Mouse (Mus musculus) liver, embryonic 14.5 days (tissue): ENCODE measurements around the gene Alg9. TPM values are rescaled to one million over a fixed set of nuclear protein-coding genes. Genes with fewer than 3 reads are reported as not detected.

ENCODE experiments used
- ATAC-seq: fragments of 200-750 bp; cut with Nextera tagmentation; 2 replicates; pipeline ENCODE4 v1.8.0; 2017; ENCODE audit warnings: moderate number of reproducible peaks, mild to moderate bottlenecking, moderate library complexity; ENCODE audit not compliant: insufficient read depth
- DNase-seq, 3 experiments: peaks; one replicate each; pipeline ENCODE4 v3.0.0-alpha.2; 2012 to 2013; ENCODE audit warnings: low read depth in 3 of 3, low spot score in 3 of 3
- H3K27ac ChIP-seq: fragments of 300-500 bp; sonication (generic); 2 replicates; pipeline ENCODE4 v1.5.1; 2014; ENCODE audit warnings: moderate library complexity, mild to moderate bottlenecking, control low read depth, inconsistent platforms
- H3K27me3 ChIP-seq: fragments of 300-500 bp; sonication (generic); 2 replicates; pipeline ENCODE4 v1.6.1; 2014; ENCODE audit warnings: mild to moderate bottlenecking, low read length, moderate library complexity; ENCODE audit not compliant: control insufficient read depth, insufficient read depth
- H3K36me3 ChIP-seq: fragments of 300-500 bp; sonication (generic); replicated peaks from 2 replicates; pipeline ENCODE4 v1.6.1; 2014; ENCODE audit warnings: low read depth; ENCODE audit not compliant: control insufficient read depth, insufficient read depth
- H3K4me1 ChIP-seq, 2 experiments: fragments of 200-500 bp in 1 of 2; fragments of 300-500 bp in 1 of 2; sonication (generic) in 1 of 2; replicated peaks; 2 replicates each; pipeline ENCODE4 v1.6.1; 2012 to 2014; ENCODE audit warnings: antibody characterized with exemption in 1 of 2, inconsistent platforms in 1 of 2, low read length in 1 of 2; ENCODE audit not compliant: control insufficient read depth in 2 of 2, insufficient read depth in 2 of 2
- H3K4me2 ChIP-seq: fragments of 300-500 bp; sonication (generic); 2 replicates; pipeline ENCODE4 v1.6.1; 2014; ENCODE audit warnings: low read depth, mild to moderate bottlenecking, control low read depth, moderate library complexity
- H3K4me3 ChIP-seq, 2 experiments: fragments of 200-500 bp in 1 of 2; fragments of 300-500 bp in 1 of 2; sonication (generic) in 1 of 2; 2 replicates each; pipeline ENCODE4 v1.5.1; 2012 to 2014; ENCODE audit warnings: low read depth in 2 of 2, low read length in 2 of 2, mild to moderate bottlenecking in 2 of 2, control low read depth in 1 of 2, inconsistent platforms in 1 of 2, moderate library complexity in 1 of 2; ENCODE audit not compliant: insufficient read depth in 1 of 2
- H3K9ac ChIP-seq: fragments of 300-500 bp; sonication (generic); replicated peaks from 2 replicates; pipeline ENCODE4 v1.6.1; 2014; ENCODE audit warnings: mild to moderate bottlenecking, control low read depth, moderate library complexity
- H3K9me3 ChIP-seq: fragments of 300-500 bp; sonication (generic); 2 replicates; pipeline ENCODE4 v1.6.1; 2016; ENCODE audit warnings: low read length, mixed read lengths; ENCODE audit not compliant: control insufficient read depth
- CTCF ChIP-seq: IDR thresholded peaks from 2 replicates; pipeline ENCODE4 v1.5.1; 2016; ENCODE audit warnings: antibody characterized with exemption, low read depth, control low read depth
- EP300 ChIP-seq: IDR thresholded peaks from 2 replicates; pipeline ENCODE4 v1.6.1; 2016; ENCODE audit warnings: antibody characterized with exemption, low read depth
- WGBS: fragments of 180-500 bp; shearing (Covaris S2); extraction: QIAGEN DNeasy Blood & Tissue Kit; methylation state at CpG from one replicate; pipeline ENCODE4 v1.1.7; 2014; ENCODE audit not compliant: insufficient replicate concordance; 5-methylcytosine and 5-hydroxymethylcytosine counted together
- polyA plus RNA-seq, 2 experiments: library from polyadenylated mRNA; depleted of rRNA in 1 of 2; stranded (reverse) in 1 of 2; unstranded in 1 of 2; fragments of >200 nt; fragmentation: Nextera tagmentation in 1 of 2; extraction: Ambion mirVana in 1 of 2; gene quantifications; 2 replicates each; pipeline versions ENCODE4 v1.2.1 to v1.2.3; 2012 to 2014

Gene Alg9
- polyA plus RNA-seq, 2 experiments, result 10.1 to 12.7 TPM

DNA sequence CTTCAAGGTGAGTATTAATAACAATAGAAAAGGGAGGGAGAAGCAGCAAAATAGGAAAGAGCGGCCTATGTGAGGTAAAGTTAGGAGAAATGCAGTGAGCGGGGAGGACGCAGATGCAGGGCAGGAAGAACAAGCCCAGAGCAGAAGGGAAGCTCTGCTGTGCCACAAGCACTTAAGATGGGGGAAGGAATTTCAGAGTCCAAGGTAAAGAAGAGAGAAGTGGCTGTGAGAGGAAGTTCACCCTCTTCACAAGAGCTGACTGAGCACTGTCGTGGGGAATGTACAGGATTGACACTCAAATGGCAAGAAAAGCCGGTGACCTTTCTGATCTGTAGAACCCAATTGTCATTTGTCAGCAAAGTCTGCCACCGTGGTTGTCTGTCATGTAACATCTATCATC, 43.2 kb downstream of the Alg9 start:
- no peak overlapping the region for H3K9ac ChIP-seq
- no peak for DNase-seq
- no peak for TF ChIP-seq CTCF
- no peak for TF ChIP-seq EP300
- no peak for ATAC-seq
- peaks cover 7% of the 10 kb centered on the region for H3K36me3 ChIP-seq
- no peak overlapping the region for H3K4me2 ChIP-seq
- H3K9me3 ChIP-seq, result peaks cover 3% of the 10 kb centered on the region
- no peaks in the 10 kb centered on the region for H3K27me3 ChIP-seq
- 76% methylated on average over 6 of the region's 6 CpGs for WGBS
- peak overlapping the region; percentile 19 for H3K27ac ChIP-seq
- H3K4me1 ChIP-seq, result peaks cover 44 to 51% of the 10 kb centered on the region in 2 experiments
- no peak overlapping the region for H3K4me3 ChIP-seq

DNA sequence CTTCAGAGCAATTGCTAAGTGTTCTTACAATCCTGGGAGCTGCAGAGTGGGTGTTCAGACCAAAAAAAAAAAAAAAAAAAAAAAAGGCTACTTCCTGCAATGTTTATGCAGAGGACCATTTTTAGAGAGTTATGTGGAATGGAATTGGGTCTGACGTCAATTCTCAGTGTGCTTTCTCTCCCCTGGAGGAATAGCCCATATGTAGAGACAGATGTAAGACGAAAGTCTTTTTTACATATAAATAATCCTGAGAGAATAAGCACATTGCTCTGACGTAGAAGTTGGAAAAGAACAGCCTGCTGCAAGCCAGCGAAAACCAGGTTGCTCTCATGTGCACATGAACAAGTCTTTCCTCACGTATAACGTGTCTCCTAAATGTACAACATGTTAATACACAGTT, 44.9 kb downstream of the Alg9 start:
- Histone ChIP-seq H3K9me3 (peaks cover 3% of the 10 kb centered on the region), H3K4me3 (no peak overlapping the region), H3K4me2 (no peak overlapping the region), H3K9ac (no peak overlapping the region), H3K27me3 (no peaks in the 10 kb centered on the region), H3K4me1 (peaks cover 46 to 50% of the 10 kb centered on the region in 2 experiments), H3K27ac (peak overlapping the region; percentile 5; the same call in 1 of the 2 replicates), H3K36me3 (peaks cover 11% of the 10 kb centered on the region)
- DNase-seq (no peak), ATAC-seq (no peak)
- TF ChIP-seq CTCF (no peak), EP300 (no peak)
- WGBS, result 81% methylated on average over 6 of the region's 6 CpGs

DNA sequence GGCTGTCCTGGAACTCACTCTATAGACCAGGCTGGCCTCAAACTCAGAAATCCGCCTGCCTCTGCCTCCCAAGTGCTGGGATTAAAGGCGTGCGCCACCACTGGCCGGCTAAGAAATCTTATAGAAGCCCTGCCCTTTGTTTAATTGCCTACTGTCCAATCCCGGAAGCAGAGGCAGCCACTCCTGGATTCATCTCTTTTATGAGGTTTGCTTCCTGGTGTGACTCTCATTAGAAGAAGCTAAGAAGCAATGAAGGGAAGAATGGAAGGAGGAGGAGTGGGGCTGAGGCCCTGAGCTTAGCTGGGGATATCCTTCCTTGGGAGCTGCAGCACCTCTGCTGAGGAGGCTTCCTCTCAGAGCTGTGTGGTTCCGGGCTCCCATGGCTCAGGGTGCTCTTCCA, 46.8 kb downstream of the Alg9 start:
- Histone ChIP-seq H3K9ac (0 out of 2 replicates have a peak overlapping the region, but pooled peaks have one; percentile 16), H3K4me3 (no peak overlapping the region), H3K36me3 (peaks cover 10% of the 10 kb centered on the region), H3K27ac (peak overlapping the region; percentile 35), H3K4me2 (no peak overlapping the region), H3K9me3 (peaks cover 3% of the 10 kb centered on the region), H3K27me3 (no peaks in the 10 kb centered on the region), H3K4me1 (peaks cover 46 to 51% of the 10 kb centered on the region in 2 experiments)
- no peak for ATAC-seq
- DNase-seq, result no peak
- TF ChIP-seq EP300 (no peak), CTCF (no peak)
- 87% methylated on average over 6 of the region's 6 CpGs for WGBS

DNA sequence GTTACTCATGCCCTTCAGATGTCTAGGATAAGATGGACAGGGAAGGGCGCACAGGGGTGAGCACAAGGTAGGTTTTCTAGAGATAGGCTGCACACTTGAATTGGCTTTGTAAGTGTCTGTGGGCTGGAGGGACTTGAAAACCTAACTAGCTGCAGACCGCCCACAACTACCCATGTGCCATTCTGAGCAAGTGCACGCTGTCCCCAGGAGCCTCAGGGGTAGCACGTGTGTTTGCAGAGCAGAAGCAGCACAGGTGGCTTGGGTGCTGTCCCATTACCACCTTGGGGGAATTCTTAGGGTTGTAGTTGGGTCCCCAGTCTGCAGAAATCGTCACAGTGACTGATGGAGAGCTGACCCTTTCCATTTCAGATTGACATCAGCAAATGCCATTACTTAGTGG, 47.4 kb downstream of the Alg9 start:
- 83% methylated on average over 5 of the region's 5 CpGs for WGBS
- H3K4me3 ChIP-seq, result no peak overlapping the region
- DNase-seq (no peak), ATAC-seq (no peak)
- no peaks in the 10 kb centered on the region; the same call in 1 of the 2 replicates for H3K9me3 ChIP-seq
- no peaks in the 10 kb centered on the region for H3K27me3 ChIP-seq
- peaks cover 4% of the 10 kb centered on the region for H3K36me3 ChIP-seq
- H3K9ac ChIP-seq, result peak overlapping the region; percentile 16; the same call in 1 of the 2 replicates
- no peak overlapping the region for H3K4me2 ChIP-seq
- H3K27ac ChIP-seq, result peak overlapping the region; percentile 35
- H3K4me1 ChIP-seq, result peaks cover 42 to 46% of the 10 kb centered on the region in 2 experiments
- TF ChIP-seq EP300 (no peak), CTCF (no peak)

DNA sequence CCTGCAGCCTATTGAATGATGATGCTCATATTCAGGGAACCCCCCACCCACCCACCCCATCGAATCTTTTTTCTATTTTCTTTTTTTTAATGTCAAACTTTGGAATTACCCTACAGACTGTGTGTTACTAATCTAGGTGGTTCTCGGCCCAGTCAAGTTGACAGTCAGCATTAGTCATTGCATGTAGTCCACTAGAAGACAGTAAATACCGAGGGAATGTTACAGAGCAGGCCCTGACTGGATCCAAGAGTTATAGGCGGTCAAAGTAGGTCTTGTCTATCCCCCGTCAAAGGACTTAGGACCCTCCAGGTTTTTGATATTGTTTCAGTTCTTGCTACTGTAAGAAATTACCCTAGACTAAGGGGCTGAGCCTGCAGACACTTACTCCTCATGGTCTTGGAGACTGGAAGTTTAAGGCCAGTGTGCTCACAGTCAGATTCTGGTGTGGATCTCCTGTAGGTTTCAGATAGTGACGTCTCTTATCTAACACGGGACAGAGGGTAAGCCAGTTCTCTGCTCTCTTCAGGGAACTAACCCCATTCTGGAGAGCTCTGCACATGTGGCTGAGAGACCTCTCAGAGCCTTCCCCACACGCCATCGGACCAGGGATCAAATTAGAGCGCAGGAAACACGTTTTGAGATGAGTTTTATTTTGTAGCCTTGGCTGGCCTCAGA, 49.1 kb downstream of the Alg9 start:
- H3K9ac ChIP-seq, result peak overlapping the region; percentile 41
- peak; percentile 98 for TF ChIP-seq EP300
- no peak for TF ChIP-seq CTCF
- peak overlapping the region; percentile 17 to 40; a peak in 3 of 4 replicates for H3K4me3 ChIP-seq
- H3K27me3 ChIP-seq, result no peaks in the 10 kb centered on the region
- DNase-seq (peak; percentile 84 to 91 (median 86)), ATAC-seq (peak; percentile 99)
- H3K27ac ChIP-seq, result peak overlapping the region; percentile 97
- H3K36me3 ChIP-seq, result peaks cover 7% of the 10 kb centered on the region
- peaks cover 33 to 35% of the 10 kb centered on the region in 2 experiments for H3K4me1 ChIP-seq
- peak overlapping the region; percentile 72 for H3K4me2 ChIP-seq
- 24% methylated on average over 11 of the region's 11 CpGs for WGBS
- H3K9me3 ChIP-seq, result no peaks in the 10 kb centered on the region
